Mouse (Mus musculus) ovary, postnatal 14 days (tissue): ENCODE measurements around the gene Dhx37.
"Not testable (repeated sequence)": the region's sequence is repeated elsewhere in the genome, so short reads cannot be mapped to it uniquely, and the experiment has no call there.

ENCODE experiments used
- DNase-seq: peaks from one replicate; pipeline ENCODE4 v3.0.0; 2022; ENCODE audit warnings: low spot score

Gene Dhx37

GRCm38 (mm10) chr5:125448026-125448425 lies 14.1 kb upstream of the Dhx37 start:
- no peak for DNase-seq

GRCm38 (mm10) chr5:125446344-125446743 lies 12.4 kb upstream of the Dhx37 start:
- no peak for DNase-seq

GRCm38 (mm10) chr5:125444554-125444953 lies 10.6 kb upstream of the Dhx37 start:
- no peak for DNase-seq

- no peak for DNase-seq
Measured at GRCm38 (mm10) chr5:125443915-125444314, 10.0 kb upstream of the Dhx37 start.

- DNase-seq: no peak
Measured at GRCm38 (mm10) chr5:125443335-125443734, 9.4 kb upstream of the Dhx37 start.

GRCm38 (mm10) chr5:125442136-125442995 lies 8.4 kb upstream of the Dhx37 start:
- DNase-seq: no peak

- DNase-seq: peak; percentile 26
Measured at GRCm38 (mm10) chr5:125441234-125442114, 7.6 kb upstream of the Dhx37 start, which contains the start of gene Bri3bp. Bri3bp (plus strand) TSS chr5:125441568.

GRCm38 (mm10) chr5:125440583-125441233 lies 6.8 kb upstream of the Dhx37 start:
- no peak for DNase-seq

GRCm38 (mm10) chr5:125434347-125434746 lies 426 bp upstream of the Dhx37 start:
- not testable (repeated sequence) for DNase-seq

- DNase-seq: not testable (repeated sequence)
Measured at GRCm38 (mm10) chr5:125432324-125432723, 1.6 kb downstream of the Dhx37 start.

- no peak for DNase-seq
Measured at GRCm38 (mm10) chr5:125426343-125426742, 7.6 kb downstream of the Dhx37 start.

- no peak for DNase-seq
Measured at GRCm38 (mm10) chr5:125425698-125426276, 8.1 kb downstream of the Dhx37 start.

- DNase-seq: no peak
Measured at GRCm38 (mm10) chr5:125419124-125419523, 14.8 kb downstream of the Dhx37 start.

GRCm38 (mm10) chr5:125418636-125419035 lies 15.3 kb downstream of the Dhx37 start:
- DNase-seq: no peak

- no peak for DNase-seq
Measured at GRCm38 (mm10) chr5:125416183-125416582, 17.7 kb downstream of the Dhx37 start.

- no peak for DNase-seq
Measured at GRCm38 (mm10) chr5:125413763-125414162, 20.2 kb downstream of the Dhx37 start.

GRCm38 (mm10) chr5:125412536-125412935 lies 21.4 kb downstream of the Dhx37 start:
- not testable (repeated sequence) for DNase-seq

GRCm38 (mm10) chr5:125411972-125412530 lies 21.9 kb downstream of the Dhx37 start:
- DNase-seq: no peak

- peak; percentile 42 for DNase-seq
Measured at GRCm38 (mm10) chr5:125409348-125410090, 24.4 kb downstream of the Dhx37 start.

- peak; percentile 79 for DNase-seq
Measured at GRCm38 (mm10) chr5:125408842-125409241, 25.1 kb downstream of the Dhx37 start.
